Mouse (Mus musculus) hematopoietic stem cell, adult 5-6 weeks (primary cell): Measurements from ENCODE around the gene Bphl. TPM values are rescaled to one million over a fixed set of nuclear protein-coding genes. Genes with fewer than 3 reads are reported as not detected.
A peak's percentile ranks its signal among the peaks of the same experiment; 100 is the strongest.

Experiments used
- ATAC-seq, 2 experiments: fragments of 125-278 bp in 1 of 2; replicated peaks in 1 of 2; 2 replicates each; pipeline ENCODE4 v1.8.0; 2016 to 2017; ENCODE audit warnings: inconsistent platforms in 2 of 2, mild to moderate bottlenecking in 2 of 2, moderate number of reproducible peaks in 2 of 2, low read depth in 1 of 2, moderate TSS enrichment in 1 of 2; ENCODE audit not compliant: low FRiP score in 2 of 2, poor library complexity in 2 of 2, severe bottlenecking in 2 of 2, insufficient read depth in 1 of 2, low TSS enrichment in 1 of 2
- total RNA-seq: library from RNA; stranded (forward); fragments of 172-1452, 232-1000 nt; gene quantifications from 2 replicates; pipeline ENCODE4 v1.2.3, GENCODE M21; 2017

Bphl gene
- total RNA-seq, 1 experiment from 2014 or later = 21.3 TPM

GRCm38 (mm10) chr13:34106256-34106655 is 68.9 kb downstream of the Bphl start:
- no peak for ATAC-seq

DNA sequence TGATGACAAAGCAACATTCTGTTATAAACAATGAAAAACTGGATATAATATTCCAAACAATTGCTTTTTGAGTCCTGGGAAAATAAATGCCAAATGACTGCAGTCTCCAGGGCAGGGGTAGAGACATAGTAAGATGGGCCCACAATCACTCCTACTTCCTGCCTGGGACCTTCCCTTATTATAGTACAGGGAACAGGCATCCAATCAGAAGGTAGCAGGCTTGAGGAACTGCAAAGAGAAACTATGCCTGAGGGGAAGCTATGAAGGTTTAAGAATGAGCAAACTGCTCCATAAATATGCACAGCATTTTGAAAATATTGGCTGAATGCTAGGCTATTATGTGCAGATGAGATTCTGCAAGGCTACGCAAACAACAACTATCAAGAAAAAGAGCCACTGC is 69.6 kb downstream of the Bphl start:
- no peak for ATAC-seq

DNA sequence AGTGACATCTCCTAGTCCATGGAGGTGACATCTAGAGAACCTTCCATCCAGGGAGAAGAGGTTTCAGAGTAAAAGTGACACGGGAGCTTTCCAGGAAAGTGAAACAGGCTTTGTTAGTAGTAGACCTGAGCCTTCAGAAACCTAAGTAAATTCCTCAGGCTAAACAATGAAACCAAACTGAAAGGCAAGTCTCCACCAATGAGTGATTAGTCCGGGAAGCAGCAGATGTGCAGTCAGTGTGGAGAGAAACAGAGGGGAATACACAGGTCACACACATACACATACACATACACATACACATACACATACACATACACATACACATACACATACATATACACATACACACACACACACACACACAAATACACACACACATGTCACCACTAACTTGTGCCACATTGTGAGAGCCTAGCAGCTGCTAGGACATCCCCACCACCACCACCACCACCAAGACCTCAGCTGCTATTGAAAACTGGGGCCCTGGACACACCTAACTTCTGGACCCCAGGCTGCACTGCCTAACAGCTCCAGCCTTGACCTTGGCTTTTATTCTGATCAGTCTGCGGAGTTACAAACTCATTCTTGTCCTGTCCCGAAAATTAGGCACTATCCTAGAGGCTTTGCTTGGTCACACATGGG is 71.8 kb downstream of the Bphl start:
- ATAC-seq = no peak

- peak in 1 of 2 experiments; percentile 32; a peak in 1 of 4 replicates for ATAC-seq
Observed at GRCm38 (mm10) chr13:34109677-34110058, 72.3 kb downstream of the Bphl start.

- no peak for ATAC-seq
Observed at GRCm38 (mm10) chr13:34111019-34111418, 73.6 kb downstream of the Bphl start.

DNA sequence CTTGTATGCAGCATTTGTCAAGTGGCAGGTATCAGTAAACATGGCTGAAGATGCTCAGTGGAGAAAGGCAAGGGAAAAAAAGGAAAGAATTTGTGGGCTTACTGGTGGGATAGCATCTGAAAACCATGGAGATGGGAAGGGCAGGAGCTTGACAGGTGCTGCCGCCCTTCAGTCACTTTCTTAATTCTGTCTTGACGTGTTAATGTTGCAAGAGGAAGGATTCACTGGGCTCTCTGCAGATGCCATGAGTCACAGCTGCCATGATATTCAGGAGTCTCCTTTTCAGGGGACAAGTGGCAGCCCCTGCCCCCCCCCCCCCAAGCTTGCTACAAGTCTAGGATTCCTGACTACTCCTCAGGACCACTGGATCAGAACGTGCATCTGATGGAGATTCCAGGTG is 74.5 kb downstream of the Bphl start:
- ATAC-seq = no peak

GRCm38 (mm10) chr13:34112369-34113081 is 75.1 kb downstream of the Bphl start:
- ATAC-seq = no peak

GRCm38 (mm10) chr13:34113086-34113485 is 75.7 kb downstream of the Bphl start:
- no peak for ATAC-seq

GRCm38 (mm10) chr13:34114654-34115053 is 77.3 kb downstream of the Bphl start:
- ATAC-seq = 0 out of 4 replicates have a peak, but pooled peaks of 1 of the 2 experiments have one; percentile 7

GRCm38 (mm10) chr13:34116508-34116907 is 79.1 kb downstream of the Bphl start:
- ATAC-seq = no peak

GRCm38 (mm10) chr13:34118816-34119215 is 81.4 kb downstream of the Bphl start:
- no peak for ATAC-seq

DNA sequence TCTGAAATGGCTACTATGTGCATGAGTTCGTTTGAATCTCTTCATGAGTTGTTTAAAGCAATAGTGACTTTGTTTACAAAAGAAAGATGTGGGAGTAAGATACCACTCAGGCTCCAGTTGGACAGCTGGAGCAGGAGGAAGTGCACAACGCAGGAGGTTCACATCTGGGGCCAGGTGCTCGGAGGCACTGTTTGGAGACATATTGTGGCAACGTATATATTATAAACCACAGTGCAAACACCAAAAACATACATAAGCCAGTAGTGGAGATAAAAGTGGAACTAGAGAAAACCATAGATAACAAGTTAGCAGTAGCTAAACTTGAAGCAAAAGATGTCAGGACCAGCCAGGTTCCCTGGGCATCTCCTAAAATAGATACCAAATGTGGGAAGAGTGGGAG is 82.0 kb downstream of the Bphl start:
- ATAC-seq = no peak

- no peak for ATAC-seq
Observed at GRCm38 (mm10) chr13:34120536-34120935, 83.1 kb downstream of the Bphl start.

Other genes starting within 250 kb of the Bphl start
- gene Serpinb6e, start 194.2 kb upstream of the Bphl start, total RNA-seq = not detected in 2 replicates
- gene Serpinb6c, start 131.9 kb upstream of the Bphl start, total RNA-seq = not detected in 2 replicates
- 15.6 and 25.7 TPM in 2 replicates for gene Nqo2, start 72.9 kb upstream of the Bphl start, total RNA-seq
- 64.7 and 66.1 TPM in 2 replicates for gene Ripk1, start 35.2 kb upstream of the Bphl start, total RNA-seq
- 32.1 and 38.1 TPM in 2 replicates for gene Serpinb6a, start 34.8 kb upstream of the Bphl start, total RNA-seq
- gene Tubb2a, start 40.4 kb downstream of the Bphl start, total RNA-seq = 4.8 and 7.3 TPM in 2 replicates
- gene Tubb2b, start 92.9 kb downstream of the Bphl start, total RNA-seq = 0.25 TPM in 1 of 2 replicates, not detected in the other
- 197 and 238 TPM in 2 replicates for gene Psmg4, start 125.4 kb downstream of the Bphl start, total RNA-seq